Mouse (Mus musculus) midbrain, postnatal 0 days (tissue): Measurements from ENCODE around the gene Hoxd8. TPM values are rescaled to one million over a fixed set of nuclear protein-coding genes. Genes with fewer than 3 reads are reported as not detected.

Source experiments
- ATAC-seq: fragments of 200-750 bp; cut with Nextera tagmentation; 2 replicates; pipeline ENCODE4 v1.8.0; 2017; ENCODE audit warnings: moderate number of reproducible peaks, mild to moderate bottlenecking, moderate TSS enrichment, moderate library complexity; ENCODE audit not compliant: low FRiP score
- DNase-seq: peaks from one replicate; pipeline ENCODE4 v3.0.0-alpha.2; 2015; ENCODE audit warnings: low spot score
- H3K27ac ChIP-seq: fragments of 300-500 bp; sonication (generic); 2 replicates; pipeline ENCODE4 v1.5.1; 2014; ENCODE audit warnings: low read depth, mild to moderate bottlenecking, low read length, mixed read lengths
- H3K27me3 ChIP-seq: fragments of 300-500 bp; sonication (generic); 2 replicates; pipeline ENCODE4 v1.6.1; 2014; ENCODE audit warnings: low read length, control low read depth, mixed read lengths; ENCODE audit not compliant: insufficient read depth
- H3K36me3 ChIP-seq: fragments of 300-500 bp; sonication (generic); 2 replicates; pipeline ENCODE4 v1.6.1; 2014; ENCODE audit warnings: low read length, control low read depth, mixed read lengths; ENCODE audit not compliant: insufficient read depth
- H3K4me1 ChIP-seq: fragments of 300-500 bp; sonication (generic); 2 replicates; pipeline ENCODE4 v1.6.1; 2014; ENCODE audit warnings: mild to moderate bottlenecking, control low read depth, antibody characterized with exemption, low read length, mixed read lengths; ENCODE audit not compliant: insufficient read depth
- H3K4me2 ChIP-seq: fragments of 300-500 bp; sonication (generic); 2 replicates; pipeline ENCODE4 v1.6.1; 2014; ENCODE audit warnings: low read depth, mild to moderate bottlenecking, low read length, mixed read lengths; ENCODE audit not compliant: poor library complexity, severe bottlenecking
- H3K4me3 ChIP-seq: fragments of 300-500 bp; sonication (generic); 2 replicates; pipeline ENCODE4 v1.5.1; 2014; ENCODE audit warnings: low read depth, mild to moderate bottlenecking, low read length, moderate library complexity
- H3K9ac ChIP-seq: fragments of 300-500 bp; sonication (generic); replicated peaks from 2 replicates; pipeline ENCODE4 v1.6.1; 2014; ENCODE audit warnings: mild to moderate bottlenecking, low read length, moderate library complexity, mixed read lengths; ENCODE audit not compliant: poor library complexity, severe bottlenecking
- H3K9me3 ChIP-seq: fragments of 300-500 bp; sonication (generic); 2 replicates; pipeline ENCODE4 v1.6.1; 2016; ENCODE audit warnings: low read length, control low read depth
- CTCF ChIP-seq: IDR thresholded peaks from 2 replicates; pipeline ENCODE4 v1.5.1; 2016; ENCODE audit warnings: antibody characterized with exemption, mild to moderate bottlenecking
- WGBS: fragments of 180-500 bp; shearing (Covaris S2); extraction: QIAGEN DNeasy Blood & Tissue Kit; methylation state at CpG from one replicate; pipeline ENCODE4 v1.1.7; 2014; 5-methylcytosine and 5-hydroxymethylcytosine counted together
- polyA plus RNA-seq: library from polyadenylated mRNA; unstranded; fragments of >200 nt; fragmentation: Nextera tagmentation; extraction: Ambion mirVana; gene quantifications from 2 replicates; pipeline ENCODE4 v1.2.1, GENCODE M21; 2015
- total RNA-seq: library from RNA; depleted of rRNA; stranded (reverse); fragments of >200 nt; gene quantifications from 2 replicates; pipeline ENCODE4 v1.2.3, GENCODE M21; 2014

The Hoxd8 gene
- total and polyA plus RNA-seq, 2 experiments from 2014 or later, result 0.05 TPM; not detected in 1

DNA sequence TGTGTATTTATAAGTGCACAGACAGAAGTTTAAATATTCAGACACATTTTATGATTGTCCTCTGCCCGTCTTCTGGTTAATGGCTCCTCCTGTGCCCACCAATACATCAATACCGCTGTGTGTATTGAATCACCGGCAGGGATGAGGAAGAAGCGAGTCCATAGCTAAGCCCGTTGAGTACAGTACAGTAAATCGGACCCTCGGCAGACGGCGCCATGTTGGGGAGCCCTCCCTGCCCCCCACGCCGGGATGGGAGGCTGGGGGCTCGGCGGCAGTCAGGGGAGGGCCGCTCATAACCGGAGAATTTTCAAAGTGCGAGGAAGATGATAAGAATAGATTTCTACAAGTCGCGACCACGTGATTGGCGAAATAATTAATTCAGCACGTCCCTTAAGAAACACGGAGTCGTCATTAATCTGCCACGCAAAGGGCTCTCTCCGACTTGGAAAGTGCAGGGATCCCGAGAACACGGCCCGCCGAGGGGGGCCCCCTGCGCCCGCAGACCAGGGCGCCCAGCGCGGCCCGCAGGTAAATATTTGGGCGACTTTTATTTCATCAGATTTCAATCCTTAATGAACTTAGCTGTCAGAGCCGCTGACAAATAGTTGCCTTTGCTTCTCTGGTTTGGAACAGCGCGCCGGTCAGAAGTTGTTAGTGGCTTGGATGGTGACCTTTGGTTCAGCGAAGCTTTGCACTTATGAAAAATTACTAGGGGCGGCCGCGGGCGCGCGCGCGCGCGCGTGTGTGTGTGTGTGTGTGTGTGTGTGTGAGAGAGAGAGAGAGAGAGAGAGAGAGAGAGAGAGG lies 28.3 kb downstream of the Hoxd8 start:
- Histone ChIP-seq H3K4me1 (no peaks in the 10 kb centered on the region), H3K9ac (no peak overlapping the region), H3K4me2 (no peak overlapping the region), H3K36me3 (no peaks in the 10 kb centered on the region), H3K27ac (no peak overlapping the region), H3K9me3 (no peaks in the 10 kb centered on the region), H3K27me3 (peaks cover 94% of the 10 kb centered on the region), H3K4me3 (no peak overlapping the region)
- no peak for TF ChIP-seq CTCF
- ATAC-seq, result no peak
- DNase-seq, result no peak
- 1% methylated on average over 52 of the region's 52 CpGs for WGBS

DNA sequence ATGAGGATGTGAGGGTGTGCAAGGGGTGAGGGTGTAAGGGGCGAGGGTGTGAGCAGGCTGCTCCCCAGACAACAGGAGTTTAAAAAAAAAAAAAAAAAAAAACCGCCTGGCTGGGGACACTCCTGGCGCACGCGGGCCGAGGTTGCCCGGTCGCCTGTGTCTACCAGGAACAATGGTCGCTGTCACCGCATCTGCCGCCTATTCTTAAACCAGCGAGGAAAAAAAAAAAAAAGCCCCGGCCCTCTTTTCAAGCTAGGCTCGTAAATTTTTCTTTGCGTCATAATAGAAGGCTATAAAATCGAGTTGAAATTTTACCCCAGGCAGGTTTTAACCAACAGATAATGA lies 28.9 kb downstream of the Hoxd8 start:
- no peak overlapping the region for H3K9ac ChIP-seq
- DNase-seq (no peak), ATAC-seq (no peak)
- H3K36me3 ChIP-seq, result no peaks in the 10 kb centered on the region
- H3K27ac ChIP-seq, result no peak overlapping the region
- H3K4me2 ChIP-seq, result no peak overlapping the region
- H3K4me1 ChIP-seq, result no peaks in the 10 kb centered on the region
- no peaks in the 10 kb centered on the region for H3K9me3 ChIP-seq
- no peak for TF ChIP-seq CTCF
- H3K4me3 ChIP-seq, result no peak overlapping the region
- H3K27me3 ChIP-seq, result peaks cover 95% of the 10 kb centered on the region
- WGBS, result 0% methylated on average over 16 of the region's 16 CpGs

DNA sequence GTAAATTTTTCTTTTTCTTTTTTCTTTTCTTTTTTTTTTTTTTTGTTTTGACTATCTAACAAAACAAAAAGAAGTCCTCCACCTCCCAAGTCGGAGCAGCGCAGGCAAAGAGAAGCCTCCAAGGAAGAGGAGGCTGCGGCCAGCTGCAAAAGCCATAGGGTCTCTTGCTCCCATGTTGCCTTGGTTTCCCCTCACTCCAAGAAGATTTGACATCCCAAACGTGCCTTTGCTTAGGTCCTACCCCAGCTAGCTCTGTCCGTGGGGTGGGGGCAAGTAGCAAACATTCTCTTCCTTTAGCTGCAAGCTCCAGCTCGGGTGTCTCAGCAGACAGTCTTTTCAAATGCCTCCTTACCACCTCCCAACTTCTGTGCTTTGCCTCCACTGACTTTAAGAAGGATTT lies 29.4 kb downstream of the Hoxd8 start:
- H3K9me3 ChIP-seq, result no peaks in the 10 kb centered on the region
- no peaks in the 10 kb centered on the region for H3K36me3 ChIP-seq
- no peak for DNase-seq
- no peak overlapping the region for H3K9ac ChIP-seq
- peaks cover 95% of the 10 kb centered on the region for H3K27me3 ChIP-seq
- H3K4me2 ChIP-seq, result no peak overlapping the region
- WGBS, result under 1% methylated on average over 6 of the region's 6 CpGs
- no peak overlapping the region for H3K4me3 ChIP-seq
- no peaks in the 10 kb centered on the region for H3K4me1 ChIP-seq
- TF ChIP-seq CTCF, result no peak
- H3K27ac ChIP-seq, result no peak overlapping the region
- ATAC-seq, result no peak

DNA sequence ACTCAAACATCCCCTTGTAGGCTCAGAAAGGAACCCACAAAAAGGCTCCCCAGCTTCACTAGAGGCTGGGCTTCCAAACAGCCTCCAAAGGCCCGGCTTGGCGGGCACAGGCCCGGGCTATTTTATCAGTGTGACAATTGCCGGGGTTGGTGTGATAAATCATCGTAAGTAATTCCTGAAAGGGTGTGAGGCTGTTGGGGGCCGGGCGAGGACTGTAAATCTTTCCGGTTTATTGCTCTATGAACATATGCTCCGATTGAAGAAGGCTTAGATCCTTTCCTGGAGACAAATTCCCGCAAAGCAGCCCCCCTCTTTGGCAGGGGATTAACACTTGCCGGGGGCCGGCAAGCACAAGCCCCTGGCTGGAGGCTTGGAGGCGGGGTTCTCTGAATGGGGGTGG lies 30.0 kb downstream of the Hoxd8 start:
- peaks cover 95% of the 10 kb centered on the region for H3K27me3 ChIP-seq
- no peak for DNase-seq
- H3K4me2 ChIP-seq, result no peak overlapping the region
- no peak overlapping the region for H3K27ac ChIP-seq
- 2% methylated on average over 13 of the region's 13 CpGs for WGBS
- no peak for TF ChIP-seq CTCF
- H3K4me1 ChIP-seq, result no peaks in the 10 kb centered on the region
- H3K9me3 ChIP-seq, result no peaks in the 10 kb centered on the region
- no peaks in the 10 kb centered on the region for H3K36me3 ChIP-seq
- no peak overlapping the region for H3K9ac ChIP-seq
- ATAC-seq, result no peak
- H3K4me3 ChIP-seq, result no peak overlapping the region

DNA sequence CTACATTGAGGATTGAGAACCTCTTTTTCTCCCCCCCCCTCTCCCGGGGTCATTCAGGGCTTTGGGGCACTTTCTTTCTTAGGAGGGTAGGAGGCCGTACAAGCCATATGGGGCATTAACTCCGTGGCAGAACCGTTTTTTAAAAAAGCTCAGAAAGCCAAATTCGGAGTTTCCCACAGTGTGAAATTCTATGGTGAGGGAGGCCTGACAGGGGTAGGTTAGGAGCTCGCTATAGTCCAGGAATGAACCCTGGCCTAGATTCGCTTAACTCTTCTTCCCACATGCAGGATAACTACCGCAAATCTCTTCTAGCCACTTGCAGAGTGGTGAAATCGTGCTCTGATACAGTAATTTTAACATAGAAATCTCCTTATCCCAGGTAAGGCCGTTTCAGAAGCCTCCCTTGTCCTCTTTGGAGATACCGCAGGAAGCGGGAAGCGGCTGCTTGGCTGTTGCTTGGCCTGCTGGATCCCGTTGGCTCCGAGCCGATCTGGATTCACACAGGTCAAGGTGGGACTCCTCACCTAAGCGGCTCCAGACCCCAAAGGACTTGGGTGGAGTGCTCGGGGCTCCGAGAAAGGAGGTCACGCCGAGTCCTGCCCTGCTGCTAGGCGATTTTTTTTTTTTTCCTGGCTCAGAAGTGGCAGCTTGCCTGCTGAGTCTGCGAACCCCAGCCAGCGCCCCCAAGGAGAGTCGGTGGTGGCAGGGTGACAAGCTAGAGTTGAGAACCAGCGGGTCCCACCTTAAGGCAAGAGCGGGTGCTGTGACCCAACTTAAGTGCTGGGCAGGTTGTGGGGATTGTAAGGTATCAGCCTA lies 30.8 kb downstream of the Hoxd8 start:
- Histone ChIP-seq H3K27me3 (peaks cover 98% of the 10 kb centered on the region), H3K4me2 (no peak overlapping the region), H3K9me3 (no peaks in the 10 kb centered on the region), H3K36me3 (no peaks in the 10 kb centered on the region), H3K4me1 (no peaks in the 10 kb centered on the region), H3K9ac (no peak overlapping the region), H3K27ac (no peak overlapping the region), H3K4me3 (no peak overlapping the region)
- ATAC-seq (no peak), DNase-seq (no peak)
- no peak for TF ChIP-seq CTCF
- WGBS, result under 1% methylated on average over 27 of the region's 27 CpGs
